Mouse (Mus musculus) erythroid progenitor cell, adult 5-6 weeks (primary cell): ENCODE results near the gene Olfr332. TPM values are rescaled to one million over a fixed set of nuclear protein-coding genes. Genes with fewer than 3 reads are reported as not detected.
"Not testable (repeated sequence)": the region's sequence is repeated elsewhere in the genome, so short reads cannot be mapped to it uniquely, and the experiment has no call there.

Experiments used
- ATAC-seq: replicated peaks from 2 replicates; pipeline ENCODE4 v1.8.0; 2016; ENCODE audit warnings: moderate number of reproducible peaks, mild to moderate bottlenecking, moderate TSS enrichment, inconsistent platforms; ENCODE audit not compliant: poor library complexity, low FRiP score, severe bottlenecking
- total RNA-seq, 2 experiments: library from RNA; stranded (forward) in 1 of 2; stranded (reverse) in 1 of 2; fragments of 150-400 nt in 1 of 2; fragments of 186-747, 209-891 nt in 1 of 2; gene quantifications; 2 replicates each; pipeline versions ENCODE4 v1.2.3 to v1.2.4; 2015 to 2017; ENCODE audit warnings: low replicate concordance in 2 of 2

Olfr332 gene
- total RNA-seq (2015; ENCODE audit: low replicate concordance) = not detected in 2 replicates
- not detected in 2 replicates for total RNA-seq (2017; ENCODE audit: low replicate concordance)

GRCm38 (mm10) chr11:58492455-58492854 lies at the start of gene Olfr332:
Olfr332 (minus strand) TSS chr11:58492555.
- no peak for ATAC-seq

DNA sequence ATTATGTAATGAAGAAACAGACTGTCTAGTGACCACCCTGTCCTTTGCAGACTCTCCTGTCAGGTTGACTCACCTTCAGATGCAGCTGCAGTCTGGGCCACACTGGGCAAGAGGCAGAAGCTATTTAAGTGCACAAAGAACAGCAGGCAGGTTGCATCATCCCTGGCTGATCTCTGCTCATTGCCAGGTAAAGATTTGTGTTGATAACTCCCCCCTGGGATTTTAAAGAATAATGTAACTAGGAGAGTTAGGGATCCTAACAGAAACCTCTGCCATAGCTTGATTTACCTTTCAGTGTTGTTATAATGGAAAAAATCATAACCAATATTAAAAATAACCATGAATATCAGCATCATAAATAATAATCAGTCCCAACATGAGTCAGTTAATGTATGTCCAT lies 42.4 kb upstream of the Olfr332 start, which contains the start of gene Olfr330:
Gene Olfr330, minus strand, starts transcription at position 101 of the 400 bp plus-strand sequence.
- ATAC-seq = not testable (repeated sequence)

GRCm38 (mm10) chr11:58519756-58520155 lies 27.4 kb upstream of the Olfr332 start:
- ATAC-seq = not testable (repeated sequence)

GRCm38 (mm10) chr11:58518916-58519315 lies 26.6 kb upstream of the Olfr332 start:
- not testable (repeated sequence) for ATAC-seq

DNA sequence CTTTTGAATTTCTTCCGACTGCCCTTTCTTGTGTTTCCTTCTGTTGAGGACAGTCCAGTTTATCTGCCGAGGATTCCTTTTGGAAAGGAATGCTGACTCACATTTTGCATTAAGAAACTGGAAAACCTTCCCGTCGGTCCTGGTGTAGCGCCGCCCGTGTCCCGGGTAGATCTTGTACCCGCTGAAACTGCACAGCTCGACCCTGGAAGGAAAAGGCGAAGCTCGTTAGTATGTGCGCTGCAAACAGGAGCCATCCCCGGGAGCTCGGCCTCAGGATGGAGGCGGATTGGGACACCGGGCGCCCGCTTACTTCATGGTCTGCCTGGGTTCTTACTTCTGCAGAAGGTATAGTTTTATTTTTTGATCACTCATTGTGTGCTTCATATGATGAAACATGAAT lies 16.7 kb upstream of the Olfr332 start:
- ATAC-seq = peak; percentile 68; the same call in 1 of the 2 replicates

- ATAC-seq = not testable (repeated sequence)
These were observed 10.1 kb upstream of the Olfr332 start, which contains the start of gene Olfr331 for GRCm38 (mm10) chr11:58502472-58502871. Olfr331 (minus strand) TSS chr11:58502572.

DNA sequence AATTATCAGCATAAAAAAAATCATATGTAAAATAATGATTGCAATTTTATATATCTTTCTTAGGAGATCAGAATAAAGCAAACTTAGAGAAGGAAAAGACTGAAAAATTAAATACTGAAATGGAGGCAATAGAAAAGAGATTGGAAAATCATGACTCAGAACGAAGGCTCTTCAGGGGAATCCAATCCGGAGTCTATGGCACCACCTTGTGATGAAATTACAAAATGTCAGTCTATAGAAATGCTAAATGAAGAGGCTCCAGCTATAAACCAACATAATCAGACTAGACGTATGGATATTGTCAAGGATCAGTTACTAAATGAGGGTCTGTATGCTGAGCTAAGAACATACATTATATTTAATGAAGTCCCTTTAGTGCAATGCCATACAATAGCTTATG lies 6.9 kb upstream of the Olfr332 start:
- ATAC-seq = no peak

- no peak for ATAC-seq
These were observed 6.4 kb upstream of the Olfr332 start for GRCm38 (mm10) chr11:58498761-58499160.

DNA sequence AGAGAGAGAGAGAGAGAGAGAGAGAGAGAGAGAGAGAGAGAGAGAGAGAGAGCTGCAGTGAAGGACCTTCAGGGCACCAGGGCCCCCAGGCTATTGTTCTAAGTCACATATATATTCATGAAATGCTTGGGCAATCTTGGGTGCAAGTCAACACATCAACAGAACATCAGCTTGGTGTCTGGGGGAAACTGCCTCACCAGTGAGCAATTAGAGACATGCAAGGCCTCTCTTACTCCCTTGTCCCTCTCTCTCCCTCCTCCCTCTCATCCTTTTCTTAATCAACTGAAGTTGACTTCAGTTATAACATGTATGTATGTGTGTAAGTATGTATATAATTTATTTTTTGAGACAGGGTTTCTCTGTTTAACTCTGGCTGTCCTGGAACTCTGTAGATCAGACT lies 30.2 kb downstream of the Olfr332 start, which contains the start of gene Olfr30:
Gene Olfr30, minus strand, starts transcription at position 101 of the 400 bp plus-strand sequence.
- ATAC-seq = no peak

- ATAC-seq = no peak
These were observed 38.8 kb downstream of the Olfr332 start for GRCm38 (mm10) chr11:58453592-58453991.

DNA sequence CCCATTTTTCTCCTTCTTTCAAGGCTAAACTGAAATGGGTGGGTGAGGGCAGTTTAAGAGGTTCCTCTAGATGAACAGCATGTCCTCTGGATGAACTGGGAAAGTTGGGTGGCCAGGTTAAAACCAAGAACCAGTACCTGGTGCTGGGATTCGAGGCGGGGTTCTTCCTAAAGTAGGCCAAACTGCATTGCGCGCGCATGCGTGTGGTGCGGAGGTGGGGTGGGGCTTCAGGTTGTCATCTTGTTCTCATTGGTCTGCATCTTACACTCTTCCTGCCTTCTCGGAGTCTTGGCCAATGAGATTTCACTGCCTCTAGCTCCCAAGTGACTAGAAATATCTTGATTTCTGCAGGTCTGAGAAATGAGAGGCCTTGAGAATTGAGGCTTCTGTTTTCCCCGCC lies 39.6 kb downstream of the Olfr332 start, which contains the start of gene Lypd9:
Gene Lypd9, minus strand, starts transcription at position 165 of the 400 bp plus-strand sequence.
- no peak for ATAC-seq

Other genes starting within 250 kb of the Olfr332 start
- 4.3 and 10.9 TPM in 2 replicates for gene 4930438A08Rik, start 217.8 kb downstream of the Olfr332 start, total RNA-seq (2015; ENCODE audit: low replicate concordance)
- gene 4930438A08Rik, start 217.8 kb downstream of the Olfr332 start, total RNA-seq (2017; ENCODE audit: low replicate concordance) = 2.7 and 9.5 TPM in 2 replicates
- gene Zfp692, start 185.5 kb downstream of the Olfr332 start, total RNA-seq (2015; ENCODE audit: low replicate concordance) = 4.6 and 17.7 TPM in 2 replicates
- gene Zfp692, start 185.5 kb downstream of the Olfr332 start, total RNA-seq (2017; ENCODE audit: low replicate concordance) = 17.1 and 19.1 TPM in 2 replicates
- 75.3 and 80.5 TPM in 2 replicates for gene Zfp672, start 162.2 kb downstream of the Olfr332 start, total RNA-seq (2015; ENCODE audit: low replicate concordance)
- gene Zfp672, start 162.2 kb downstream of the Olfr332 start, total RNA-seq (2017; ENCODE audit: low replicate concordance) = 27.6 and 39.9 TPM in 2 replicates
- 10.5 and 13.3 TPM in 2 replicates for gene Sh3bp5l, start 161.8 kb downstream of the Olfr332 start, total RNA-seq (2015; ENCODE audit: low replicate concordance)
- gene Sh3bp5l, start 161.8 kb downstream of the Olfr332 start, total RNA-seq (2017; ENCODE audit: low replicate concordance) = 19.8 and 118 TPM in 2 replicates
- not detected in 2 replicates for gene Lypd8, start 113.5 kb downstream of the Olfr332 start, total RNA-seq (2015; ENCODE audit: low replicate concordance)
- gene Lypd8, start 113.5 kb downstream of the Olfr332 start, total RNA-seq (2017; ENCODE audit: low replicate concordance) = not detected in 2 replicates
- not detected in 2 replicates for gene 1810065E05Rik, start 71.4 kb downstream of the Olfr332 start, total RNA-seq (2015; ENCODE audit: low replicate concordance)
- not detected in 2 replicates for gene 1810065E05Rik, start 71.4 kb downstream of the Olfr332 start, total RNA-seq (2017; ENCODE audit: low replicate concordance)
- not detected in 2 replicates for gene Gm12253, start 60.0 kb downstream of the Olfr332 start, total RNA-seq (2015; ENCODE audit: low replicate concordance)
- not detected in 2 replicates for gene Gm12253, start 60.0 kb downstream of the Olfr332 start, total RNA-seq (2017; ENCODE audit: low replicate concordance)
- gene Lypd9, start 39.6 kb downstream of the Olfr332 start, total RNA-seq (2015; ENCODE audit: low replicate concordance) = not detected in 2 replicates
- not detected in 2 replicates for gene Lypd9, start 39.6 kb downstream of the Olfr332 start, total RNA-seq (2017; ENCODE audit: low replicate concordance)
- gene Olfr30, start 30.3 kb downstream of the Olfr332 start, total RNA-seq (2015; ENCODE audit: low replicate concordance) = not detected in 2 replicates
- not detected in 2 replicates for gene Olfr30, start 30.3 kb downstream of the Olfr332 start, total RNA-seq (2017; ENCODE audit: low replicate concordance)
- gene Olfr331, start 10.0 kb upstream of the Olfr332 start, total RNA-seq (2015; ENCODE audit: low replicate concordance) = not detected in 2 replicates
- not detected in 2 replicates for gene Olfr331, start 10.0 kb upstream of the Olfr332 start, total RNA-seq (2017; ENCODE audit: low replicate concordance)
- not detected in 2 replicates for gene Olfr330, start 42.3 kb upstream of the Olfr332 start, total RNA-seq (2015; ENCODE audit: low replicate concordance)
- gene Olfr330, start 42.3 kb upstream of the Olfr332 start, total RNA-seq (2017; ENCODE audit: low replicate concordance) = not detected in 2 replicates
- not detected in 2 replicates for gene Olfr329-ps, start 53.9 kb upstream of the Olfr332 start, total RNA-seq (2015; ENCODE audit: low replicate concordance)
- gene Olfr329-ps, start 53.9 kb upstream of the Olfr332 start, total RNA-seq (2017; ENCODE audit: low replicate concordance) = not detected in 2 replicates
- not detected in 2 replicates for gene Olfr328, start 63.1 kb upstream of the Olfr332 start, total RNA-seq (2015; ENCODE audit: low replicate concordance)
- gene Olfr328, start 63.1 kb upstream of the Olfr332 start, total RNA-seq (2017; ENCODE audit: low replicate concordance) = not detected in 2 replicates
- not detected in 2 replicates for gene Olfr224, start 78.0 kb upstream of the Olfr332 start, total RNA-seq (2015; ENCODE audit: low replicate concordance)
- gene Olfr224, start 78.0 kb upstream of the Olfr332 start, total RNA-seq (2017; ENCODE audit: low replicate concordance) = not detected in 2 replicates
- gene Olfr325, start 85.2 kb upstream of the Olfr332 start, total RNA-seq (2015; ENCODE audit: low replicate concordance) = not detected in 2 replicates
- gene Olfr325, start 85.2 kb upstream of the Olfr332 start, total RNA-seq (2017; ENCODE audit: low replicate concordance) = not detected in 2 replicates
- gene Olfr324, start 102.6 kb upstream of the Olfr332 start, total RNA-seq (2015; ENCODE audit: low replicate concordance) = not detected in 2 replicates
- gene Olfr324, start 102.6 kb upstream of the Olfr332 start, total RNA-seq (2017; ENCODE audit: low replicate concordance) = not detected in 2 replicates
- gene 2210407C18Rik, start 123.5 kb upstream of the Olfr332 start, total RNA-seq (2015; ENCODE audit: low replicate concordance) = not detected in 2 replicates
- not detected in 2 replicates for gene 2210407C18Rik, start 123.5 kb upstream of the Olfr332 start, total RNA-seq (2017; ENCODE audit: low replicate concordance)
- gene Olfr323, start 137.9 kb upstream of the Olfr332 start, total RNA-seq (2015; ENCODE audit: low replicate concordance) = not detected in 2 replicates
- gene Olfr323, start 137.9 kb upstream of the Olfr332 start, total RNA-seq (2017; ENCODE audit: low replicate concordance) = not detected in 2 replicates
- 56.9 and 65.4 TPM in 2 replicates for gene Trim58, start 147.9 kb upstream of the Olfr332 start, total RNA-seq (2015; ENCODE audit: low replicate concordance)
- gene Trim58, start 147.9 kb upstream of the Olfr332 start, total RNA-seq (2017; ENCODE audit: low replicate concordance) = 45.0 and 61.1 TPM in 2 replicates
- 0.42 TPM in 1 of 2 replicates, not detected in the other for gene Olfr322, start 166.2 kb upstream of the Olfr332 start, total RNA-seq (2015; ENCODE audit: low replicate concordance)
- 0.77 and 1.9 TPM in 2 replicates for gene Olfr322, start 166.2 kb upstream of the Olfr332 start, total RNA-seq (2017; ENCODE audit: low replicate concordance)
- gene Olfr320, start 188.5 kb upstream of the Olfr332 start, total RNA-seq (2015; ENCODE audit: low replicate concordance) = not detected in 2 replicates
- gene Olfr320, start 188.5 kb upstream of the Olfr332 start, total RNA-seq (2017; ENCODE audit: low replicate concordance) = not detected in 2 replicates
- gene Olfr319, start 206.6 kb upstream of the Olfr332 start, total RNA-seq (2015; ENCODE audit: low replicate concordance) = not detected in 2 replicates
- not detected in 2 replicates for gene Olfr319, start 206.6 kb upstream of the Olfr332 start, total RNA-seq (2017; ENCODE audit: low replicate concordance)
- gene Olfr318, start 231.5 kb upstream of the Olfr332 start, total RNA-seq (2015; ENCODE audit: low replicate concordance) = not detected in 2 replicates
- not detected in 2 replicates for gene Olfr318, start 231.5 kb upstream of the Olfr332 start, total RNA-seq (2017; ENCODE audit: low replicate concordance)
- not detected in 2 replicates for gene Olfr317, start 246.7 kb upstream of the Olfr332 start, total RNA-seq (2015; ENCODE audit: low replicate concordance)
- not detected in 2 replicates for gene Olfr317, start 246.7 kb upstream of the Olfr332 start, total RNA-seq (2017; ENCODE audit: low replicate concordance)